Mouse (Mus musculus) cerebellum, adult 2 months (tissue): ENCODE results near the gene Robo3.
A peak's percentile ranks its signal among the peaks of the same experiment; 100 is the strongest.

Source experiments
- CTCF ChIP-seq: fragments of 200-500 bp; IDR thresholded peaks from 2 replicates; pipeline ENCODE4 v1.5.1; 2011; ENCODE audit warnings: low read depth, mild to moderate bottlenecking, control low read depth, low read length, moderate library complexity, borderline replicate concordance; ENCODE audit not compliant: insufficient read depth
- POLR2A ChIP-seq: fragments of 200-500 bp; IDR thresholded peaks from 2 replicates; pipeline ENCODE4 v1.6.1; 2011; ENCODE audit warnings: low read length, control low read depth, borderline replicate concordance; ENCODE audit not compliant: insufficient read depth

- peak; percentile 21; the same call in 1 of the 2 replicates for TF ChIP-seq CTCF
- TF ChIP-seq POLR2A = no peak
These were observed 900 bp downstream of the Robo3 start for GRCm38 (mm10) chr9:37432026-37432666.
